Mouse (Mus musculus) MEL (cell line): ENCODE data around the gene Pard3.

Source experiments
- CTCF ChIP-seq, 3 experiments: IDR thresholded peaks in 2 of 3; conservative IDR thresholded peaks in 1 of 3; 2 replicates each; pipeline ENCODE4 v1.5.1; 2011 to 2012; ENCODE audit warnings: low read length in 3 of 3, low read depth in 2 of 3, mild to moderate bottlenecking in 2 of 3, improper control_type of control experiment in 1 of 3, inconsistent platforms in 1 of 3, mixed read lengths in 1 of 3, moderate library complexity in 1 of 3; ENCODE audit not compliant: control insufficient read depth in 1 of 3, insufficient read depth in 1 of 3, poor library complexity in 1 of 3, severe bottlenecking in 1 of 3
- E2F4 ChIP-seq: IDR thresholded peaks from 2 replicates; pipeline ENCODE4 v1.6.1; 2011; ENCODE audit warnings: low read depth, low read length, improper control_type of control experiment, borderline replicate concordance
- ELF1 ChIP-seq: IDR thresholded peaks from 2 replicates; pipeline ENCODE4 v1.6.1; 2014; ENCODE audit warnings: low read depth, mild to moderate bottlenecking, inconsistent platforms, low read length, improper control_type of control experiment, moderate library complexity
- EP300 ChIP-seq, 2 experiments: IDR thresholded peaks; 2 replicates each; pipeline ENCODE4 v1.6.1; 2011; ENCODE audit warnings: improper control_type of control experiment in 2 of 2, low read length in 2 of 2, low read depth in 1 of 2, mild to moderate bottlenecking in 1 of 2
- KAT2A ChIP-seq: conservative IDR thresholded peaks from 2 replicates; pipeline ENCODE4 v1.6.1; 2012; ENCODE audit warnings: low read depth, low read length, improper control_type of control experiment, inconsistent platforms
- MAZ ChIP-seq: IDR thresholded peaks from 2 replicates; pipeline ENCODE4 v1.6.1; 2012; ENCODE audit warnings: low read depth, mild to moderate bottlenecking, inconsistent platforms, low read length, improper control_type of control experiment
- POLR2A ChIP-seq, 2 experiments: IDR thresholded peaks; 2 replicates each; pipeline ENCODE4 v1.6.1; 2011 to 2012; ENCODE audit warnings: low read length in 2 of 2, mild to moderate bottlenecking in 2 of 2, control low read depth in 1 of 2, improper control_type of control experiment in 1 of 2, low read depth in 1 of 2, moderate library complexity in 1 of 2; ENCODE audit not compliant: control insufficient read depth in 1 of 2, insufficient read depth in 1 of 2, poor library complexity in 1 of 2
- UBTF ChIP-seq: IDR thresholded peaks from 2 replicates; pipeline ENCODE4 v1.6.1; 2012; ENCODE audit warnings: low read depth, mild to moderate bottlenecking, inconsistent platforms, low read length, improper control_type of control experiment, moderate library complexity, borderline replicate concordance; ENCODE audit not compliant: insufficient read depth
- USF1 ChIP-seq: IDR thresholded peaks from 2 replicates; pipeline ENCODE4 v1.6.1; 2014; ENCODE audit warnings: low read depth, mild to moderate bottlenecking, inconsistent platforms, low read length, improper control_type of control experiment, moderate library complexity

GRCm38 (mm10) chr8:127025256-127025717 lies 38.4 kb upstream of the Pard3 start:
- TF ChIP-seq CTCF (IDR thresholded peaks at IDR 0.05 in 2 of 3, conservative IDR thresholded peaks at IDR 0.05 in 1 of 3; ENCODE audit: control insufficient read depth in 1 of 3, insufficient read depth in 1 of 3, low read depth in 2 of 3, low read length in 3 of 3, poor library complexity in 1 of 3, severe bottlenecking in 1 of 3): no peak
- TF ChIP-seq POLR2A (IDR thresholded peaks at IDR 0.05; ENCODE audit: control insufficient read depth in 1 of 2, insufficient read depth in 1 of 2, low read depth in 1 of 2, low read length in 2 of 2, poor library complexity in 1 of 2): no peak
- TF ChIP-seq MAZ: no peak
- no peak for TF ChIP-seq EP300 (IDR thresholded peaks at IDR 0.05; ENCODE audit: low read depth in 1 of 2, low read length in 2 of 2)
- TF ChIP-seq E2F4: no peak
- TF ChIP-seq ELF1: no peak
- TF ChIP-seq UBTF: no peak
- no peak for TF ChIP-seq KAT2A
- TF ChIP-seq USF1: no peak
